Mouse (Mus musculus) liver, embryonic 11.5 days (tissue): ENCODE data around the gene Rtn1. TPM values are rescaled to one million over a fixed set of nuclear protein-coding genes. Genes with fewer than 3 reads are reported as not detected.

Experiments
- ATAC-seq: fragments of 200-750 bp; cut with Nextera tagmentation; replicated peaks from 2 replicates; pipeline ENCODE4 v1.8.0; 2017; ENCODE audit warnings: moderate number of reproducible peaks, mild to moderate bottlenecking, moderate TSS enrichment, moderate library complexity; ENCODE audit not compliant: low FRiP score
- DNase-seq: peaks from one replicate; pipeline ENCODE4 v3.0.0-alpha.2; 2017; ENCODE audit warnings: low spot score
- H3K27ac ChIP-seq: fragments of 300-500 bp; sonication (generic); 2 replicates; pipeline ENCODE4 v1.5.1; 2014; ENCODE audit warnings: mild to moderate bottlenecking, low read depth, low read length, control low read depth
- H3K27me3 ChIP-seq: fragments of 300-500 bp; sonication (generic); replicated peaks from 2 replicates; pipeline ENCODE4 v1.6.1; 2014; ENCODE audit warnings: low read length, mixed read lengths; ENCODE audit not compliant: control insufficient read depth, insufficient read depth
- H3K36me3 ChIP-seq: fragments of 300-500 bp; sonication (generic); 2 replicates; pipeline ENCODE4 v1.6.1; 2014; ENCODE audit warnings: mild to moderate bottlenecking, low read length, moderate library complexity, mixed read lengths; ENCODE audit not compliant: control insufficient read depth, insufficient read depth
- H3K4me1 ChIP-seq: fragments of 300-500 bp; sonication (generic); replicated peaks from 2 replicates; pipeline ENCODE4 v1.6.1; 2014; ENCODE audit warnings: low read length, mixed read lengths; ENCODE audit not compliant: control insufficient read depth, insufficient read depth
- H3K4me2 ChIP-seq: fragments of 300-500 bp; sonication (generic); 2 replicates; pipeline ENCODE4 v1.6.1; 2014; ENCODE audit warnings: mild to moderate bottlenecking, control low read depth, moderate library complexity
- H3K4me3 ChIP-seq: fragments of 300-500 bp; sonication (generic); 2 replicates; pipeline ENCODE4 v1.5.1; 2014; ENCODE audit warnings: low read depth, low read length, control low read depth
- H3K9ac ChIP-seq: fragments of 300-500 bp; sonication (generic); 2 replicates; pipeline ENCODE4 v1.6.1; 2014; ENCODE audit warnings: low read depth, low read length, control low read depth
- H3K9me3 ChIP-seq: fragments of 300-500 bp; sonication (generic); 2 replicates; pipeline ENCODE4 v1.6.1; 2016; ENCODE audit warnings: low read length, inconsistent platforms, mixed read lengths; ENCODE audit not compliant: control insufficient read depth
- WGBS: fragments of 180-500 bp; shearing (Covaris S2); extraction: QIAGEN DNeasy Blood & Tissue Kit; methylation state at CpG from one replicate; pipeline ENCODE4 v1.1.7; 2014; 5-methylcytosine and 5-hydroxymethylcytosine counted together
- polyA plus RNA-seq: library from polyadenylated mRNA; unstranded; fragments of >200 nt; fragmentation: Nextera tagmentation; extraction: Ambion mirVana; gene quantifications from 2 replicates; pipeline ENCODE4 v1.2.1, GENCODE M21; 2014

The Rtn1 gene
- polyA plus RNA-seq, 1 experiment from 2014 or later, result 3.6 TPM

DNA sequence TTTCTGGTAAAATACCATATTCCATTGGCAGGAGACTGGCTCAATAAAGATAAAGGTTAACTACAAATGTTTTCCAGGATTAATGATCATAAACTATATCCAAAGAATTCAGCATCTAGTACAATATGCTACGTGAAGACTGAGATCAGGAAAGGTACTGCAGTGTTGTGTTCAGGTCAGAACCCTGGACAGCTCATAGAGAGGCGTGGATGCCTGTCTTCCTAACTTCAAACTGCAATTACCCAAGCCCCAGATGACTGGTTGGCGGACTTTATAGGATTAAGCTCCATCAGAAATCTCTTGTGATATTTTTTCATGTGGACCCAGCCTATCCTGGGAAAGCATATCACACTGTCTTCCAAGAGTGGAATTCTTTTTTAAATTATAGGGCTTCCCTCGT is 13.8 kb upstream of the Rtn1 start:
- H3K4me3 ChIP-seq, result no peak overlapping the region
- DNase-seq (no peak), ATAC-seq (no peak)
- no peaks in the 10 kb centered on the region for H3K36me3 ChIP-seq
- WGBS, result 50% methylated on average over 4 of the region's 4 CpGs
- H3K9ac ChIP-seq, result no peak overlapping the region
- no peak overlapping the region for H3K27ac ChIP-seq
- no peaks in the 10 kb centered on the region for H3K4me1 ChIP-seq
- H3K9me3 ChIP-seq, result no peaks in the 10 kb centered on the region
- no peak overlapping the region for H3K4me2 ChIP-seq
- H3K27me3 ChIP-seq, result no peaks in the 10 kb centered on the region

DNA sequence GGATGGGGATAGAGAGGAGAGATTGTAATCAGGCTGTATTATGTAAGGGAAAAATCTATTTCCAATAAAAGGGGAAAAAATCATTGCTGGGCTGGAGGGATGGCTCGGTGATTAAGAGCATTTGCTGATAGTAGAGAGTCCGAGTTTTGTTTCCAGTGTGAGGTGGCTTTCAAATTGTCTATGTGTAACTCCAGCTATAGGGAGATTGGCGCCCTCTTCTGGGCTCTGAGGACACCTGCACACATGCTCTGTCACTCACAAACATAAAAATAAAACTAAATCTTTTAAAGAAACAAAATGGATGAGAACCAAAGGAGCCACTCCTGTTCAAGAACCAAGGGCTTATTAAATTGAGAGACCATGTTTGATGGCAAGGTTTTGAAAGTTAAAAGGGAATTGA is 8.9 kb upstream of the Rtn1 start:
- Histone ChIP-seq H3K27ac (no peak overlapping the region), H3K4me2 (no peak overlapping the region), H3K9me3 (no peaks in the 10 kb centered on the region), H3K4me1 (no peaks in the 10 kb centered on the region), H3K27me3 (no peaks in the 10 kb centered on the region), H3K4me3 (no peak overlapping the region), H3K9ac (no peak overlapping the region), H3K36me3 (no peaks in the 10 kb centered on the region)
- WGBS, result 32% methylated on average over 3 of the region's 3 CpGs
- DNase-seq, result no peak
- ATAC-seq, result no peak

DNA sequence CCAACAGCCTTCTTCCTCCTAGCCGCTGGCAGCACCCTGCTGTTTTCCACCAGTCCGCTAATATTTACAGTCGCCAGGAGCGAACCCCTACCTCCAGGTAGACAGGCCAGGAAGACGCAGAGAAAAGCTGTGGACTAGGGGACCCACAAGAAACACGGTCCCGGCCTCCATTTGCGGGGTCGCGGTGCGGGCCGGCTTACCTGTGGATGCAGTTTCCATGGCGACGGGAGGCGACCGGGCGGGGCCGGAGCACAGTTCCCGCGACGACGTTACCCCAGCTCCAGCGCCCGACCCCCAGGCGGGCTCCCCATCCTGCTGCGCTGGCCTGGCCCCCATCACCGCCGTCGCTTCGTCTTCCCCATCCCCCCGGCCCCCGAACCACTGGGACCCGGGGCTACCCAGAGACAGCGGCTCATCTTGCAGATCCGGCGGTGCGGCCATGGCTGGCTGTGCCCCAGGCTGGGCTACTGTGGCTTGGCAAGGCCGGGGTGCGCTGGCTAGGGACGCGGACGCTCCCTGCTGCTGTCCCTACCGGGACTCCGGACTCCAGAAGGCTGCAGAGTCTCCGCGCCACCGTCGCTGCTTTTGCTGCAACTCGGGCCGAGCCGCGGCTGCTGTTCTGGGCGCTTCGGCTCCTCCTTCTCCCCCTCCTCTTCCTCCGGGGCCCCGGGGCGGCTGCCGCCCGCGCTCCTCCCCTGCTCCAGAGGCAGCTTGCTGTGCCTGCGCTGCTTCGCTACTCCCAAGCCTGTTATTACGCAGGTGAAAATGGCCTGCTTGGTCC is 553 bp downstream of the Rtn1 start:
- Histone ChIP-seq H3K4me1 (no peaks in the 10 kb centered on the region; the same call in 1 of the 2 replicates), H3K4me2 (peak overlapping the region; percentile 91), H3K9ac (no peak overlapping the region), H3K4me3 (peak overlapping the region; percentile 58), H3K27ac (no peak overlapping the region), H3K27me3 (peaks cover 28% of the 10 kb centered on the region), H3K9me3 (no peaks in the 10 kb centered on the region), H3K36me3 (no peaks in the 10 kb centered on the region)
- ATAC-seq (no peak; the same call in 1 of the 2 replicates), DNase-seq (peak; percentile 67)
- WGBS, result under 1% methylated on average over 61 of the region's 63 CpGs

DNA sequence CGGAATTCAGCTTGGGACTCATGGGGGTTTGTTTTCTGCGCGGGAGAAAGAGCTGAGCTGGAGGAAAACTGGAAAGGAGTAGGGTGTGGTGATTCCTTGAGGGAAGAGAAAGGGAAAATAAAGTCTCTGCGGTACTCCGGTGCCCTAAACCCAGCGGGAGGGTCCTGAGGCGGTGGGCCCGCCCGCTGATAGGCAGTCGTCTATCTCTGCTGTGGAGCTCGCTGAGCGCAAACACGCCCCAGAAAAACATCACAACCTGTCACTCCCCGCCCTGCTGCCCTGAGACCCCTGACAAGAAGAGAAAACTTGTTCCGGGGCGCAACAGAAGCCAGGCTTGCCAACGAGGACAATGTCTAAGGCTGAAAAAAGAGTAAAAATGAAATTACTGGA is 1.1 kb downstream of the Rtn1 start:
- no peak for DNase-seq
- Histone ChIP-seq H3K36me3 (no peaks in the 10 kb centered on the region), H3K4me3 (peak overlapping the region; percentile 58), H3K27ac (no peak overlapping the region), H3K9me3 (no peaks in the 10 kb centered on the region), H3K4me2 (peak overlapping the region; percentile 91), H3K4me1 (no peaks in the 10 kb centered on the region; the same call in 1 of the 2 replicates), H3K9ac (no peak overlapping the region), H3K27me3 (peaks cover 28% of the 10 kb centered on the region)
- no peak for ATAC-seq
- WGBS, result 2% methylated on average over 17 of the region's 17 CpGs

DNA sequence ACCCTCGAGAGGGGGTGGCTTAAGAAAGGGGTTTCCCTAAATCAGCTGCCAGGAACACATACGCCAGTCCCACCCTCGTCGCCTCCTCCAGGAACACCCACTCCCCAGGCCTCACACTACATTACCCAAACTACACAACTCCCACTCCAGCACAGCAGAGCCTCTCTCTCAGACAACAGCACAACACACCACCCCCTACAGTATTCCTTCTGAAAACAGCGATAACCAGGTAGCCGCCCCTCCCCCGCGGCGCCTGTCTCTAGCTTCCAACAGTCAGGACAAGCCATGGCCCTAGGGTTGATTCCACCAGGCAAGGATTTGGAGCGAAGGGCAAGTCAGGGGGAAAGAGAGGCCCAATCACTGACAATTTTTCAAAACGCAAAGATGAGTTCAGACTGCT is 1.7 kb downstream of the Rtn1 start:
- Histone ChIP-seq H3K4me2 (peak overlapping the region; percentile 91), H3K4me1 (no peaks in the 10 kb centered on the region; the same call in 1 of the 2 replicates), H3K27ac (no peak overlapping the region), H3K27me3 (peaks cover 28% of the 10 kb centered on the region), H3K9me3 (no peaks in the 10 kb centered on the region), H3K36me3 (no peaks in the 10 kb centered on the region), H3K4me3 (peak overlapping the region; percentile 58; the same call in 1 of the 2 replicates), H3K9ac (no peak overlapping the region)
- DNase-seq (peak; percentile 31), ATAC-seq (no peak)
- WGBS, result 12% methylated on average over 11 of the region's 11 CpGs

DNA sequence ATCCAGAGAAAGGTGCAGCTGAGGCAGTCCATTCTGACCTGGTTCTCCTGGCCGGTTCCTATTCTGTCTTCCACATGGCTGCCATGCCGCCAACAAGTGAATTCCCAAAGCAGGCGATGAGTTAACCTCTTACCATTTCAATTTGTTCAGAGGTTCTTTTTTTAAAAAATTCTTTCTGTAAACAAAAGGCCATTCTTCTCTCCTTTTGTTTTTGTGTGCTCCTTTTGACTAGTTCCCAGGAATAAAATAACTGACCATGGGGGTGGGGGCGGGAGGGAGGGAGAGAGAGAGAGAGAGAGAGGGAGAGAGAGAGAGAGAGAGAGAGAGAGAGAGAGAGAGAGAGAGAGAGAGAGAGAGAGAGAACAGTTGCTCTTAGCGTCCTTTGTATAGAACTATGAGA is 3.8 kb downstream of the Rtn1 start:
- H3K4me3 ChIP-seq, result no peak overlapping the region
- no peak for DNase-seq
- H3K27me3 ChIP-seq, result peaks cover 28% of the 10 kb centered on the region
- no peaks in the 10 kb centered on the region for H3K36me3 ChIP-seq
- no peaks in the 10 kb centered on the region for H3K9me3 ChIP-seq
- H3K27ac ChIP-seq, result no peak overlapping the region
- no peaks in the 10 kb centered on the region; the same call in 1 of the 2 replicates for H3K4me1 ChIP-seq
- no peak overlapping the region for H3K4me2 ChIP-seq
- ATAC-seq, result no peak
- H3K9ac ChIP-seq, result no peak overlapping the region
- WGBS, result 69% methylated on average over 4 of the region's 5 CpGs

DNA sequence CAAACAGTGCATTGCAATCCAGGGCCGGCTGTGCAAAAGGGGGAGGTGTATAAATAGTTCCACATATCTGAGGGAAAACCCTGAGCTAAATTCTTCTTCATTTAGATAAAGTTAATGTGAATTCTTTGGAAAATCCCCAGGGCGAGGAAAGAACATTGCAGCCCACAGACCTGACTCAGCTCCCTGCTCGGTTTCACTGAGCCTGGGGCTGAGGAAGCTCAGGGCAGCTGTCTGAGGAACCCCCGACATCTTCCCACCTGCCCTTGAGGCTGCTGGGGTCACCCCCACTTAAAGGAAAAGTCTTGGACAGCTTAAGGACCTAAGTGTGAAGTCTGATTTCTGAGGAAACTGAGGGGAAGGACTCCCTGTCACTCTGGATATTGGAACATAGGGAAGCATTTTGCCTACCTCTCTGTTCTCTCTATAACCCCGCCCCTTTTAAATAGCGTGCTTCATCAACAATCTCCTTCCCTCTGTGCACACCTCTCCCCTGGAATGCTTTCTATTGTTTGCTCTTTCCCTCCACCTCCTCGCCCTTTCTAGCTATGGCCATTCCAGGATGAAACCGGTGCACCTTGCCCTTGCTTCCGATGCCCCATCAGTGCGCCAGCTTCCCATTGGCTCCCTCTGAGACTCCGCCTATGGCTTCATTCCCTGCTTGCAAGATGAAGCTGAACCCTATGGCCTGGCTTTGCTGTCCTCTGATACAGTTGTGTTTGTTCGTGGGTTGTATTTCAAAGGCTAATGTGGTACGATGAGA is 15.6 kb downstream of the Rtn1 start:
- H3K4me3 ChIP-seq, result no peak overlapping the region
- H3K4me2 ChIP-seq, result no peak overlapping the region
- H3K27me3 ChIP-seq, result no peaks in the 10 kb centered on the region
- H3K36me3 ChIP-seq, result no peaks in the 10 kb centered on the region
- 53% methylated on average over 13 of the region's 13 CpGs for WGBS
- no peaks in the 10 kb centered on the region for H3K4me1 ChIP-seq
- ATAC-seq (no peak), DNase-seq (no peak)
- H3K9me3 ChIP-seq, result no peaks in the 10 kb centered on the region
- no peak overlapping the region for H3K9ac ChIP-seq
- no peak overlapping the region for H3K27ac ChIP-seq

DNA sequence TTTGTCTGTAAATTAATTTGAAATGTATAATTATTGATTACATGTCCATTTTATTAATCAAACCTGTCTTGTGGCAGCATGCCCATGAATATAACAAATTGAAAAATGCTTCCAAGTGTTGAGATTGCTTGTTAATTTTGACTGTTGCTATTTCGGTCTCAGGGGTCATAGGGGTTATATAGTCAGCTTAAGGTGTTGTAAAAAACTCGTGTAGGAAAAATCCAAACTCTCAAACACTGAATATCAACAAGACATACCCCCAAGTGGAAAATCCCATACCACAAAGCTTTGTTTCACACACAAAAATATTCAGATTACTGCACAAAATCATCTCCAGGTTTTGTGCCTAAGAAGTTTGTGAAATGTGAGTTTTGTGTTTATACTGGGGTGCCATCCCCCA is 18.5 kb downstream of the Rtn1 start:
- ATAC-seq, result no peak
- H3K27ac ChIP-seq, result no peak overlapping the region
- no peaks in the 10 kb centered on the region for H3K27me3 ChIP-seq
- DNase-seq, result no peak
- H3K4me2 ChIP-seq, result no peak overlapping the region
- no peaks in the 10 kb centered on the region for H3K36me3 ChIP-seq
- H3K9me3 ChIP-seq, result no peaks in the 10 kb centered on the region
- no peak overlapping the region for H3K9ac ChIP-seq
- WGBS, result 56% methylated on average over 2 of the region's 2 CpGs
- H3K4me1 ChIP-seq, result no peaks in the 10 kb centered on the region
- no peak overlapping the region for H3K4me3 ChIP-seq
